Mouse (Mus musculus) stomach, embryonic 14.5 days (tissue): ENCODE results near the gene Sgcd. TPM values are rescaled to one million over a fixed set of nuclear protein-coding genes. Genes with fewer than 3 reads are reported as not detected.
"Not testable (repeated sequence)": the region's sequence is repeated elsewhere in the genome, so short reads cannot be mapped to it uniquely, and the experiment has no call there.

ENCODE experiments used
- ATAC-seq: fragments of 200-750 bp; cut with Nextera tagmentation; 2 replicates; pipeline ENCODE4 v1.8.0; 2017; ENCODE audit warnings: low read depth, moderate TSS enrichment; ENCODE audit not compliant: insufficient number of reproducible peaks, insufficient read depth, low FRiP score
- H3K27ac ChIP-seq: fragments of 300-500 bp; sonication (generic); 2 replicates; pipeline ENCODE4 v1.5.1; 2014; ENCODE audit warnings: mild to moderate bottlenecking, low read length, moderate library complexity, mixed read lengths
- H3K27me3 ChIP-seq: fragments of 300-500 bp; sonication (generic); 2 replicates; pipeline ENCODE4 v1.6.1; 2014; ENCODE audit warnings: low read length, control low read depth, mixed read lengths; ENCODE audit not compliant: control insufficient read depth, insufficient read depth
- H3K36me3 ChIP-seq: fragments of 300-500 bp; sonication (generic); 2 replicates; pipeline ENCODE4 v1.6.1; 2014; ENCODE audit warnings: mild to moderate bottlenecking, control low read depth, low read length, moderate library complexity, mixed read lengths; ENCODE audit not compliant: control insufficient read depth, insufficient read depth
- H3K4me1 ChIP-seq: fragments of 300-500 bp; sonication (generic); 2 replicates; pipeline ENCODE4 v1.6.1; 2014; ENCODE audit warnings: low read length, control low read depth, mixed read lengths; ENCODE audit not compliant: control insufficient read depth, insufficient read depth
- H3K4me2 ChIP-seq: fragments of 300-500 bp; sonication (generic); replicated peaks from 2 replicates; pipeline ENCODE4 v1.6.1; 2014; ENCODE audit warnings: low read depth, low read length, control low read depth
- H3K4me3 ChIP-seq: fragments of 300-500 bp; sonication (generic); 2 replicates; pipeline ENCODE4 v1.5.1; 2014; ENCODE audit warnings: low read depth, low read length, control low read depth
- H3K9ac ChIP-seq: fragments of 300-500 bp; sonication (generic); replicated peaks from 2 replicates; pipeline ENCODE4 v1.6.1; 2014; ENCODE audit warnings: low read depth, mild to moderate bottlenecking, control low read depth, low read length, moderate library complexity, mixed read lengths
- H3K9me3 ChIP-seq: fragments of 300-500 bp; sonication (generic); 2 replicates; pipeline ENCODE4 v1.6.1; 2016; ENCODE audit warnings: low read depth, low read length, control low read depth; ENCODE audit not compliant: control insufficient read depth
- WGBS: fragments of 180-500 bp; shearing (Covaris S2); extraction: QIAGEN DNeasy Blood & Tissue Kit; methylation state at CpG from one replicate; pipeline ENCODE4 v1.1.7; 2014; 5-methylcytosine and 5-hydroxymethylcytosine counted together
- polyA plus RNA-seq: library from polyadenylated mRNA; unstranded; fragments of >200 nt; fragmentation: Nextera tagmentation; extraction: Ambion mirVana; gene quantifications from 2 replicates; pipeline ENCODE4 v1.2.1, GENCODE M21; 2014

Sgcd gene
- polyA plus RNA-seq, 1 experiment from 2014 or later = 8.9 TPM

GRCm38 (mm10) chr11:47630186-47630585, 358.6 kb downstream of the Sgcd start:
- no peak for ATAC-seq

GRCm38 (mm10) chr11:47609892-47610291, 378.9 kb downstream of the Sgcd start:
- Histone ChIP-seq H3K4me1 (no peaks in the 10 kb centered on the region), H3K9ac (no peak overlapping the region), H3K36me3 (no peaks in the 10 kb centered on the region), H3K27me3 (no peaks in the 10 kb centered on the region), H3K4me2 (no peak overlapping the region), H3K27ac (no peak overlapping the region), H3K4me3 (no peak overlapping the region), H3K9me3 (no peaks in the 10 kb centered on the region)
- WGBS = 78% methylated on average over 4 of the region's 4 CpGs
- no peak for ATAC-seq

More at GRCm38 (mm10) chr11:47630186-47630585, 358.6 kb downstream of the Sgcd start:
- 88% methylated on average over 2 of the region's 2 CpGs for WGBS
- Histone ChIP-seq H3K27ac (no peak overlapping the region), H3K4me1 (no peaks in the 10 kb centered on the region), H3K9me3 (no peaks in the 10 kb centered on the region), H3K9ac (no peak overlapping the region), H3K4me3 (no peak overlapping the region), H3K27me3 (no peaks in the 10 kb centered on the region), H3K36me3 (no peaks in the 10 kb centered on the region), H3K4me2 (no peak overlapping the region)

GRCm38 (mm10) chr11:47574635-47575034, 414.1 kb downstream of the Sgcd start:
- H3K4me1 ChIP-seq = no peaks in the 10 kb centered on the region
- no peak for ATAC-seq
- WGBS = 68% methylated on average over 4 of the region's 4 CpGs
- no peak overlapping the region for H3K4me2 ChIP-seq
- no peak overlapping the region for H3K27ac ChIP-seq
- H3K27me3 ChIP-seq = no peaks in the 10 kb centered on the region
- H3K9ac ChIP-seq = no peak overlapping the region
- H3K9me3 ChIP-seq = no peaks in the 10 kb centered on the region
- no peaks in the 10 kb centered on the region for H3K36me3 ChIP-seq
- no peak overlapping the region for H3K4me3 ChIP-seq

DNA sequence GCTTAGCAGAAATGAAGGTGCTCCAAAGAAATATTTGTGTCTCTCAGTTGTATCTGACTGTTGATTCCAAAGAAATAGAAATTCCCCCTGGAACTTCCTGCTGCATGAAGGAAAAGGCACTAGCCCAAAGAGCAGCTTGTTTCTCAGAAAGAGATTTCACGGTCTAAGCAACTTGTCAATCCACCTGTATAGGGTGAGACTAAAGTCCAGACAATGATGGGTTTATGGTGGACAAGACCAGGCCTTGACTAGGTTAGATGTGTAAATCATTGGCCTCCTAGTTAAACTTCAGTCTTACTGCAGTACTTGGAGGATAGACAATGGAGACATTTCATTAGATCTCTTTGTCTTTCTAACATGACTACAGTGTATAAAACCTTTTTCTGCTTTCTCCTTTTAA, 420.3 kb downstream of the Sgcd start:
- no peak for ATAC-seq
- no peak overlapping the region for H3K9ac ChIP-seq

DNA sequence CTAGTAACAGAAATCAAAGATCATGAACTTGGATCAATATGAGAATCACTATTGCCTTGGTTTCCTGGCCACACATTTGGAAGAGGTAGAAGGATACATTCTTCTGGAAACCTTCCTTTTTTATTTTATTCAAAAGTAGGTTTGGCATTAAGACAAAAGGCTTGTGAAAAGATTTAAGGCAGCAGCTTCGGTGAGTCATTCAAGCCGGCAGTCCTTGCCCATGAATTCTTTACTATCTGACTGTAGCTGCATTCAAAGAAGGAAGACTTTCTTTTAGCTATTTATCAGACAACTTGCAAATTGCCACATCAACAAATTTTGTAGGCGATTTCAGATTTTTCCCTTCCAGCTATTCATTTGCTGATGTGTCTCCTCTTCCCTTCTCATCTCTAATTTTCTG, 422.6 kb downstream of the Sgcd start:
- no peaks in the 10 kb centered on the region for H3K36me3 ChIP-seq
- no peak for ATAC-seq
- no peak overlapping the region for H3K4me2 ChIP-seq
- H3K27me3 ChIP-seq = no peaks in the 10 kb centered on the region
- 77% methylated on average over 3 of the region's 3 CpGs for WGBS
- no peaks in the 10 kb centered on the region for H3K4me1 ChIP-seq
- no peaks in the 10 kb centered on the region for H3K9me3 ChIP-seq
- no peak overlapping the region for H3K9ac ChIP-seq
- H3K4me3 ChIP-seq = no peak overlapping the region
- no peak overlapping the region for H3K27ac ChIP-seq

More for the DNA sequence above, 420.3 kb downstream of the Sgcd start:
- WGBS = 75% methylated on average over 1 of the region's 1 CpGs
- no peak overlapping the region for H3K4me3 ChIP-seq
- H3K9me3 ChIP-seq = no peaks in the 10 kb centered on the region
- no peak overlapping the region for H3K27ac ChIP-seq
- no peaks in the 10 kb centered on the region for H3K4me1 ChIP-seq
- H3K36me3 ChIP-seq = no peaks in the 10 kb centered on the region
- H3K27me3 ChIP-seq = no peaks in the 10 kb centered on the region
- H3K4me2 ChIP-seq = no peak overlapping the region

DNA sequence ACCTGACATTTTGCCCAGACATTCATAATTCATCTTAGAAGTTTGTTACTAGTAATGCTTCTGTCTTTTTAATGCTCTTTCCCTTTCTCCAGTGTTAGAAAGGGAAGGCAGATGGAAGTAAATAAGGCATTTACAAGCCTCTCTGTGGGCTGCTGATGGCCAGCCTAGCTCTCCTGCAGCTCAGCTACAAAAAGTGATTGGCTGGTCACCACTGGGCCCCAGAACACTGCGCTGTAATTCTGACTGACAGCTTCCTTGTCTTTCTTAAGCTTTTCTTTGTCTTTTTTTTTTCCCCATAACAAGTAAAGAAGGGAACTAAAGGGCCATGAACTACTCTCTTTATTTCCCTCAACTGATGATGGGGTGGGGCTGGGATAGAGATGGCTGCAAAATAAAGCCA, 463.9 kb downstream of the Sgcd start:
- ATAC-seq = no peak
- WGBS = 47% methylated on average over 1 of the region's 1 CpGs
- H3K9me3 ChIP-seq = no peaks in the 10 kb centered on the region

DNA sequence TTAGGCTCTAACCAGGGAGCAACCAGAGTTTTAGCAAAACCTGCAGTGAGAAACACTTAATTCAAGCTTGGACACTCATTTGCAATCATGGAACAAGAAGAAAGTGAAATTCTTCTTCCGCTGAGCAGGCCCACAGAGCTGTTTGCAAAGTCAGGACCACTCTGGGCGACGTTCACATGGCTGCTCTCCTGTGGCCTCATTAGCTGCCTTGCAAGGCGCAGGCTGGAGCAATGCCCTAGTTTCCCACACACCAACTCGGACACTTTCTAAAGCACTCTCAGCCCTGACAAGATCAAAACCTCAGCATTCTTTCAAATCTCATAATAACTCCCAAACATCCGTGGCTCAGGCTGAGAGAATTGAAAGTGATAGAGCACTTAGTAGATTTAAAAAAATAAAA, 480.7 kb downstream of the Sgcd start:
- Histone ChIP-seq H3K4me3 (no peak overlapping the region), H3K9ac (no peak overlapping the region), H3K9me3 (no peaks in the 10 kb centered on the region), H3K4me1 (no peaks in the 10 kb centered on the region), H3K36me3 (no peaks in the 10 kb centered on the region), H3K27me3 (no peaks in the 10 kb centered on the region), H3K27ac (no peak overlapping the region), H3K4me2 (no peak overlapping the region)
- 77% methylated on average over 6 of the region's 6 CpGs for WGBS
- no peak for ATAC-seq

More for the DNA sequence above, 463.9 kb downstream of the Sgcd start:
- H3K27me3 ChIP-seq = no peaks in the 10 kb centered on the region
- H3K4me2 ChIP-seq = no peak overlapping the region
- H3K4me1 ChIP-seq = no peaks in the 10 kb centered on the region
- no peaks in the 10 kb centered on the region for H3K36me3 ChIP-seq
- no peak overlapping the region for H3K4me3 ChIP-seq
- H3K9ac ChIP-seq = no peak overlapping the region
- H3K27ac ChIP-seq = no peak overlapping the region

- not testable (repeated sequence) for H3K4me1 ChIP-seq, H3K4me2 ChIP-seq, H3K27me3 ChIP-seq, ATAC-seq, H3K9me3 ChIP-seq, H3K4me3 ChIP-seq, H3K27ac ChIP-seq, H3K9ac ChIP-seq, H3K36me3 ChIP-seq
These were observed 485.5 kb downstream of the Sgcd start for GRCm38 (mm10) chr11:47503236-47503635.

- 60% methylated on average over 1 of the region's 1 CpGs for WGBS
- no peaks in the 10 kb centered on the region for H3K9me3 ChIP-seq
- H3K27me3 ChIP-seq = no peaks in the 10 kb centered on the region
- H3K27ac ChIP-seq = no peak overlapping the region
- H3K4me3 ChIP-seq = no peak overlapping the region
- no peak for ATAC-seq
- H3K9ac ChIP-seq = no peak overlapping the region
- H3K4me1 ChIP-seq = no peaks in the 10 kb centered on the region
- no peak overlapping the region for H3K4me2 ChIP-seq
- no peaks in the 10 kb centered on the region for H3K36me3 ChIP-seq
These were observed 515.1 kb downstream of the Sgcd start for GRCm38 (mm10) chr11:47473493-47474230.
